Mouse (Mus musculus) liver, embryonic 14.5 days (tissue): ENCODE results near the gene Rbm24. TPM values are rescaled to one million over a fixed set of nuclear protein-coding genes. Genes with fewer than 3 reads are reported as not detected.

Source experiments
- ATAC-seq: fragments of 200-750 bp; cut with Nextera tagmentation; 2 replicates; pipeline ENCODE4 v1.8.0; 2017; ENCODE audit warnings: moderate number of reproducible peaks, mild to moderate bottlenecking, moderate library complexity; ENCODE audit not compliant: insufficient read depth
- DNase-seq, 3 experiments: peaks; one replicate each; pipeline ENCODE4 v3.0.0-alpha.2; 2012 to 2013; ENCODE audit warnings: low read depth in 3 of 3, low spot score in 3 of 3
- H3K27ac ChIP-seq: fragments of 300-500 bp; sonication (generic); 2 replicates; pipeline ENCODE4 v1.5.1; 2014; ENCODE audit warnings: moderate library complexity, mild to moderate bottlenecking, control low read depth, inconsistent platforms
- H3K27me3 ChIP-seq: fragments of 300-500 bp; sonication (generic); 2 replicates; pipeline ENCODE4 v1.6.1; 2014; ENCODE audit warnings: mild to moderate bottlenecking, low read length, moderate library complexity; ENCODE audit not compliant: control insufficient read depth, insufficient read depth
- H3K36me3 ChIP-seq: fragments of 300-500 bp; sonication (generic); replicated peaks from 2 replicates; pipeline ENCODE4 v1.6.1; 2014; ENCODE audit warnings: low read depth; ENCODE audit not compliant: control insufficient read depth, insufficient read depth
- H3K4me1 ChIP-seq, 2 experiments: fragments of 200-500 bp in 1 of 2; fragments of 300-500 bp in 1 of 2; sonication (generic) in 1 of 2; replicated peaks; 2 replicates each; pipeline ENCODE4 v1.6.1; 2012 to 2014; ENCODE audit warnings: antibody characterized with exemption in 1 of 2, inconsistent platforms in 1 of 2, low read length in 1 of 2; ENCODE audit not compliant: control insufficient read depth in 2 of 2, insufficient read depth in 2 of 2
- H3K4me2 ChIP-seq: fragments of 300-500 bp; sonication (generic); 2 replicates; pipeline ENCODE4 v1.6.1; 2014; ENCODE audit warnings: low read depth, mild to moderate bottlenecking, control low read depth, moderate library complexity
- H3K4me3 ChIP-seq, 2 experiments: fragments of 200-500 bp in 1 of 2; fragments of 300-500 bp in 1 of 2; sonication (generic) in 1 of 2; 2 replicates each; pipeline ENCODE4 v1.5.1; 2012 to 2014; ENCODE audit warnings: low read depth in 2 of 2, low read length in 2 of 2, mild to moderate bottlenecking in 2 of 2, control low read depth in 1 of 2, inconsistent platforms in 1 of 2, moderate library complexity in 1 of 2; ENCODE audit not compliant: insufficient read depth in 1 of 2
- H3K9ac ChIP-seq: fragments of 300-500 bp; sonication (generic); replicated peaks from 2 replicates; pipeline ENCODE4 v1.6.1; 2014; ENCODE audit warnings: mild to moderate bottlenecking, control low read depth, moderate library complexity
- H3K9me3 ChIP-seq: fragments of 300-500 bp; sonication (generic); 2 replicates; pipeline ENCODE4 v1.6.1; 2016; ENCODE audit warnings: low read length, mixed read lengths; ENCODE audit not compliant: control insufficient read depth
- CTCF ChIP-seq: IDR thresholded peaks from 2 replicates; pipeline ENCODE4 v1.5.1; 2016; ENCODE audit warnings: antibody characterized with exemption, low read depth, control low read depth
- EP300 ChIP-seq: IDR thresholded peaks from 2 replicates; pipeline ENCODE4 v1.6.1; 2016; ENCODE audit warnings: antibody characterized with exemption, low read depth
- WGBS: fragments of 180-500 bp; shearing (Covaris S2); extraction: QIAGEN DNeasy Blood & Tissue Kit; methylation state at CpG from one replicate; pipeline ENCODE4 v1.1.7; 2014; ENCODE audit not compliant: insufficient replicate concordance; 5-methylcytosine and 5-hydroxymethylcytosine counted together
- polyA plus RNA-seq, 2 experiments: library from polyadenylated mRNA; depleted of rRNA in 1 of 2; stranded (reverse) in 1 of 2; unstranded in 1 of 2; fragments of >200 nt; fragmentation: Nextera tagmentation in 1 of 2; extraction: Ambion mirVana in 1 of 2; gene quantifications; 2 replicates each; pipeline versions ENCODE4 v1.2.1 to v1.2.3; 2012 to 2014

Rbm24 gene
- polyA plus RNA-seq (2012; rRNA removed), result 0.03 TPM in 2 replicates
- polyA plus RNA-seq (2014; fragmentation: Nextera tagmentation; extraction: Ambion mirVana), result not detected in 2 replicates

DNA sequence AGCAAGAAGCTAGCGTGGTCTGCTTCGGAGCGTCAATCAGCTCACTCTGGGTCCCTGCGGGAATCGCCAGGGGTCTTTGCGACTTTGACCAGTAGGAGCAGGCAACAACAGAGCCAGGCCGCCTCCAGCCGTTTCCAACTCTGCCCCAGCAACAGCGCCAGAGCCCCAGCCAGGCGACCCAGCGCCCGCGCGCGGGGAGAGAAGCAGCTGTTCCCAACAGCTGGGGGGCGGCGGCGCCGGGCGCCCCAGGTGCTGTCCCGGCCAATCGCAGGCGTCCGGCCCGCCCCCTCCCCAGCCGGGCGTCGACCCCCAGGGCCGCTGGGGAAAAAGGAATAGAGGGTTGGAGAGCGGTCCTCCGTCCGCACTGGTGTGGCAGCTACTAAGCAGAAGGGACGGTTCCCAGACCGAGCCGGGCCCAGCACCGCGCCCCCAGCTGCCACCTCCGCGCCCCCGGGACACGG lies at the start of gene Rbm24:
TSS of gene Rbm24 (plus strand) at position 294 of the 461 bp plus-strand sequence.
- no peaks in the 10 kb centered on the region for H3K36me3 ChIP-seq
- H3K4me2 ChIP-seq, result peak within 1 kb of the TSS; percentile 48
- H3K4me3 ChIP-seq, result peak within 1 kb of the TSS; percentile 29 to 49
- DNase-seq, result no peak
- no peaks in the 10 kb centered on the region for H3K4me1 ChIP-seq
- peaks cover 29% of the 10 kb centered on the region for H3K27me3 ChIP-seq
- H3K9ac ChIP-seq, result no peak within 1 kb of the TSS
- no peak for ATAC-seq
- WGBS, result under 1% methylated on average over 38 of the region's 41 CpGs
- no peak for TF ChIP-seq CTCF
- TF ChIP-seq EP300, result no peak
- H3K27ac ChIP-seq, result no peak within 1 kb of the TSS
- no peaks in the 10 kb centered on the region for H3K9me3 ChIP-seq

GRCm38 (mm10) chr13:46372884-46373283 lies 45.4 kb upstream of the Rbm24 start:
- no peak overlapping the region for H3K9ac ChIP-seq
- H3K36me3 ChIP-seq, result no peaks in the 10 kb centered on the region
- ATAC-seq, result no peak
- no peak for DNase-seq
- no peaks in the 10 kb centered on the region for H3K4me1 ChIP-seq
- TF ChIP-seq EP300 (no peak), CTCF (no peak)
- no peaks in the 10 kb centered on the region for H3K9me3 ChIP-seq
- no peaks in the 10 kb centered on the region for H3K27me3 ChIP-seq
- 24% methylated on average over 7 of the region's 7 CpGs for WGBS
- no peak overlapping the region for H3K27ac ChIP-seq
- H3K4me2 ChIP-seq, result no peak overlapping the region
- H3K4me3 ChIP-seq, result no peak overlapping the region

DNA sequence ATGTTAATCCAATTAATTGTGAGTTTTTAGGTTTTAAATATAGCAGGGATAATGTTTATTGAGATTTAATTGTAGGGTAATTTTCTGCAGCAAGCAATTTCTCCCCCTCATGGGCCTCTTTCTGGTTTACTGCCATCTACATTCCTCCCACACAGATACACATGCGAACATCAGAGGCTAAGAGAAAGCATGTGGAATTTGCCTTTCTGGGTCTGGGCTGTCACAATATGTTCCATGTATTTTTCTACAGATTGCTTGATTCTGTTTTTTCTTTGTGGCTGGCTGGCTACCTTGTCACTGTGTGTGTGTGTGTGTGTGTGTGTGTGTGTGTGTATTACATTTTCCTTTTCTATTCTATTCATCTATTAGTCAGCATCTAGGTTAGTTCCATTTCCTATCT lies 42.9 kb upstream of the Rbm24 start:
- no peaks in the 10 kb centered on the region for H3K36me3 ChIP-seq
- DNase-seq (no peak), ATAC-seq (no peak)
- no peak overlapping the region for H3K4me3 ChIP-seq
- no peak overlapping the region for H3K4me2 ChIP-seq
- H3K27me3 ChIP-seq, result no peaks in the 10 kb centered on the region
- H3K9me3 ChIP-seq, result no peaks in the 10 kb centered on the region
- no peak overlapping the region for H3K27ac ChIP-seq
- TF ChIP-seq EP300 (no peak), CTCF (no peak)
- H3K9ac ChIP-seq, result no peak overlapping the region
- 57% methylated on average over 1 of the region's 1 CpGs for WGBS
- H3K4me1 ChIP-seq, result no peaks in the 10 kb centered on the region

DNA sequence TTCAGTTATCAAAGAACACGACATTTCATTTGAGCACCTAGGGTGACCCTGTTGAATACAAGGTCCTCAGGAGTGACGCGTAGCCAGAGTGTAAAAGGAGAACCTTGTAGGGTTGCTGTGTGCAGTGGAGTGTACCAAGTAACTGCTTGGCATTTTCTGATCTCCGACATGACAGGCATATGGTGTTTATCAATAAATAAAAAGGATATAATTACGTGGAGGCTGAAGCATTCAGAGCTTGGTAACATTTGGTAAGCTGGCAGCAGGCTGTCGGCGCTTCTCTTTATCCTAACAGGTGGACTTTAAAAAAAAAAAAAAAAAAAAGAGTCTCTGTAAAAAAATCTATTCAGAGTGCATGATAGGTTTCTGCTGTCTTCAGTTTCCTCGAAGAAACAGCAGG lies 30.8 kb upstream of the Rbm24 start:
- no peak for ATAC-seq
- no peak for TF ChIP-seq CTCF
- TF ChIP-seq EP300, result no peak
- 77% methylated on average over 8 of the region's 8 CpGs for WGBS

DNA sequence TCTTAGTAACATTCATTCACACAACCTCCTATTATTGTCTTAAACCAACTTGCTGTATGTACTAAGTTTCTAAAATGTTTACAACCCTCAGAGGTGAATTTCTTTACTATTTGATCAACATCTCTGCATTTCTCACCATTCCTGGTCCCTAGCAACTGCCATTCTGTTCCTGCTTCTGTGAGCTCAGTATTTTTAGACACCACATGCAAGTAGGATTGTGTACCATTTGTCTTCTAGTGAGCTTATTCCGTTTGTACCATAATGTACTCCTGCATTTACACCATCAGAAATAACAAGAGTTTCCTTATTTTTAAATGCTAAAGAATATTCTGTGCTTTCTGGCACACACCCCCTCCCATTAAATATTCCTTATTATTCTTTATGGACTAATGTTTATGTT lies 26.6 kb upstream of the Rbm24 start:
- H3K4me3 ChIP-seq, result no peak overlapping the region
- no peaks in the 10 kb centered on the region for H3K36me3 ChIP-seq
- no peaks in the 10 kb centered on the region for H3K27me3 ChIP-seq
- no peak overlapping the region for H3K4me2 ChIP-seq
- no peak overlapping the region for H3K27ac ChIP-seq
- H3K9me3 ChIP-seq, result no peaks in the 10 kb centered on the region
- no peak overlapping the region for H3K9ac ChIP-seq
- TF ChIP-seq CTCF (no peak), EP300 (no peak)
- DNase-seq (no peak), ATAC-seq (no peak)
- 49% methylated on average over 1 of the region's 1 CpGs for WGBS
- H3K4me1 ChIP-seq, result no peaks in the 10 kb centered on the region

More for the DNA sequence above, 30.8 kb upstream of the Rbm24 start:
- no peak overlapping the region for H3K4me2 ChIP-seq
- H3K4me1 ChIP-seq, result no peaks in the 10 kb centered on the region
- no peak overlapping the region for H3K27ac ChIP-seq
- no peak overlapping the region for H3K9ac ChIP-seq
- H3K9me3 ChIP-seq, result no peaks in the 10 kb centered on the region
- H3K36me3 ChIP-seq, result no peaks in the 10 kb centered on the region
- H3K27me3 ChIP-seq, result no peaks in the 10 kb centered on the region
- H3K4me3 ChIP-seq, result no peak overlapping the region
- DNase-seq, result no peak
